Mouse (Mus musculus) limb, embryonic 14.5 days (tissue): ENCODE data around the gene Mink1. TPM values are rescaled to one million over a fixed set of nuclear protein-coding genes. Genes with fewer than 3 reads are reported as not detected.

Source experiments
- ATAC-seq: fragments of 200-750 bp; cut with Nextera tagmentation; 2 replicates; pipeline ENCODE4 v1.8.0; 2017; ENCODE audit warnings: low read depth, moderate number of reproducible peaks, moderate TSS enrichment; ENCODE audit not compliant: low FRiP score
- DNase-seq: peaks from one replicate; pipeline ENCODE4 v3.0.0-alpha.2; 2015; ENCODE audit warnings: low spot score
- H3K27ac ChIP-seq: fragments of 300-500 bp; sonication (generic); replicated peaks from 2 replicates; pipeline ENCODE4 v1.5.1; 2014; ENCODE audit warnings: low read depth, mild to moderate bottlenecking, low read length, moderate library complexity, mixed read lengths
- H3K27me3 ChIP-seq: fragments of 300-500 bp; sonication (generic); 2 replicates; pipeline ENCODE4 v1.6.1; 2014; ENCODE audit warnings: low read length, mixed read lengths; ENCODE audit not compliant: control insufficient read depth, insufficient read depth
- H3K36me3 ChIP-seq: fragments of 300-500 bp; sonication (generic); 2 replicates; pipeline ENCODE4 v1.6.1; 2014; ENCODE audit warnings: mild to moderate bottlenecking, low read length, moderate library complexity, mixed read lengths; ENCODE audit not compliant: control insufficient read depth, insufficient read depth
- H3K4me1 ChIP-seq: fragments of 300-500 bp; sonication (generic); 2 replicates; pipeline ENCODE4 v1.6.1; 2014; ENCODE audit warnings: antibody characterized with exemption, low read length, mixed read lengths; ENCODE audit not compliant: control insufficient read depth, insufficient read depth
- H3K4me2 ChIP-seq: fragments of 300-500 bp; sonication (generic); replicated peaks from 2 replicates; pipeline ENCODE4 v1.6.1; 2014; ENCODE audit warnings: low read depth, mild to moderate bottlenecking, low read length, moderate library complexity; ENCODE audit not compliant: severe bottlenecking
- H3K4me3 ChIP-seq: fragments of 300-500 bp; sonication (generic); replicated peaks from 2 replicates; pipeline ENCODE4 v1.5.1; 2014; ENCODE audit warnings: low read length
- H3K9ac ChIP-seq: fragments of 300-500 bp; sonication (generic); 2 replicates; pipeline ENCODE4 v1.6.1; 2014; ENCODE audit warnings: mild to moderate bottlenecking, low read depth, low read length, moderate library complexity; ENCODE audit not compliant: severe bottlenecking
- H3K9me3 ChIP-seq: fragments of 300-500 bp; sonication (generic); 2 replicates; pipeline ENCODE4 v1.6.1; 2016; ENCODE audit warnings: low read length; ENCODE audit not compliant: control insufficient read depth
- POLR2A ChIP-seq: fragments of 200-500 bp; IDR thresholded peaks from 2 replicates; pipeline ENCODE4 v1.8.0; 2012; ENCODE audit warnings: inconsistent platforms, mild to moderate bottlenecking, moderate library complexity, borderline replicate concordance; ENCODE audit not compliant: insufficient read depth, insufficient read length; ENCODE audit errors: extremely low read depth
- WGBS: fragments of 180-500 bp; shearing (Covaris S2); extraction: QIAGEN DNeasy Blood & Tissue Kit; methylation state at CpG from one replicate; pipeline ENCODE4 v1.1.7; 2014; 5-methylcytosine and 5-hydroxymethylcytosine counted together
- polyA plus RNA-seq, 2 experiments: library from polyadenylated mRNA; depleted of rRNA in 1 of 2; stranded (reverse) in 1 of 2; unstranded in 1 of 2; fragments of >200 nt; fragmentation: Nextera tagmentation in 1 of 2; extraction: Ambion mirVana in 1 of 2; gene quantifications; 2 replicates each; pipeline versions ENCODE4 v1.2.1 to v1.2.3; 2012 to 2014

The Mink1 gene
- polyA plus RNA-seq, 2 experiments: 19.8 to 91.2 TPM

DNA sequence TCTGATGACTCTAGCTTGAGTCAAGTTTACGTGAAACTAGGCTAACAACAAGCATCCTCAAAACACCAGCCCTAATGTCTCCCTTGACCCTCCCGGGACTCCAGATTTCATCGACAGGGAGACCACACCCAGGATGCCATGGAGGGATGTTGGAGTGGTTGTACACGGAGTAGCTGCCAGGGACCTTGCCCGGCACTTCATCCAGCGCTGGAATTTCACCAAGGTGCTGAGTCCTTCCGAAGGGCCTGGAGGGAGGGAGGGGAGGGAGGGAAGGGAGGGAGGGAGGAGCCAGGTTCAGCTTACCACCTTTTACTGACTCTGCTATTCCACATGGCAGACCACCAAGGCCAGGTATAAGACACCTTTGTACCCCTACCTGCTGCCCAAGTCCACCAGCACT, 8.7 kb upstream of the Mink1 start:
- Histone ChIP-seq H3K9me3 (no peaks in the 10 kb centered on the region), H3K4me1 (no peaks in the 10 kb centered on the region), H3K27ac (no peak overlapping the region), H3K9ac (no peak overlapping the region), H3K27me3 (no peaks in the 10 kb centered on the region), H3K4me2 (no peak overlapping the region), H3K4me3 (no peak overlapping the region), H3K36me3 (no peaks in the 10 kb centered on the region)
- DNase-seq (no peak), ATAC-seq (no peak)
- TF ChIP-seq POLR2A: no peak
- WGBS: 24% methylated on average over 7 of the region's 7 CpGs

DNA sequence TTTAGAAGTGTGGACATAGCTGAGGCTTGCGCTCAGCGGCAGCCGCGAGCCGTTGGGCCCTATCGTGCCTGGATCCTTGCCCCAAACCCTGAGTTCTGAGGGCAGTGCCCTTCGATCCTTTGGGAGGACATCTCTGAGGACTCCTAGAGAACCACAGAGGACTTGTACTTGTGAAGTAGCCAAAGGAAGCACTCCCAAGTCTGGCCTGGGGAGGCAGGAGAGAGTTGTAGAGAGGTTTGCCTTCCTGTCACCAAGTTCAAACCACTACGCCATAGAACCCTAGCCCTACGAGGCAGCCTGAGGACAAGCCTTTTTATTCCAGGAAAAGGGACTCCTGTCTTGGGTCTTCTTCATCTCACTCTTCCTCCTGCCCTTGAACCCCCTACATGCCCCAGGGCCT, 5.1 kb upstream of the Mink1 start:
- Histone ChIP-seq H3K4me1 (no peaks in the 10 kb centered on the region), H3K4me2 (no peak overlapping the region), H3K27me3 (no peaks in the 10 kb centered on the region), H3K9me3 (no peaks in the 10 kb centered on the region), H3K9ac (no peak overlapping the region), H3K27ac (no peak overlapping the region), H3K4me3 (no peak overlapping the region), H3K36me3 (no peaks in the 10 kb centered on the region)
- no peak for TF ChIP-seq POLR2A
- 89% methylated on average over 9 of the region's 9 CpGs for WGBS
- ATAC-seq (no peak), DNase-seq (no peak)

GRCm38 (mm10) chr11:70561937-70562286, 769 bp upstream of the Mink1 start:
- Histone ChIP-seq H3K9ac (peak overlapping the region; percentile 79; the same call in 1 of the 2 replicates), H3K4me1 (peaks cover 21% of the 10 kb centered on the region), H3K27ac (0 out of 2 replicates have a peak overlapping the region, but pooled peaks have one; percentile 44), H3K4me2 (peak overlapping the region; percentile 91), H3K4me3 (peak overlapping the region; percentile 93), H3K36me3 (no peaks in the 10 kb centered on the region), H3K27me3 (no peaks in the 10 kb centered on the region), H3K9me3 (no peaks in the 10 kb centered on the region)
- ATAC-seq: no peak
- 0% methylated on average over 2 of the region's 2 CpGs for WGBS
- TF ChIP-seq POLR2A: no peak
- DNase-seq: no peak

- peak overlapping the region; percentile 91 for H3K4me2 ChIP-seq
- no peak for TF ChIP-seq POLR2A
- H3K4me3 ChIP-seq: peak overlapping the region; percentile 93
- H3K27ac ChIP-seq: peak overlapping the region; percentile 70
- H3K9me3 ChIP-seq: no peaks in the 10 kb centered on the region
- peak overlapping the region; percentile 79 for H3K9ac ChIP-seq
- peaks cover 21% of the 10 kb centered on the region for H3K4me1 ChIP-seq
- no peaks in the 10 kb centered on the region for H3K27me3 ChIP-seq
- 0% methylated on average over 4 of the region's 31 CpGs for whole genome bisulfite sequencing
- 0 out of 2 replicates have a peak, but pooled peaks cover 2% of the 10 kb centered on the region for H3K36me3 ChIP-seq
- ATAC-seq (peak; percentile 4; the same call in 1 of the 2 replicates), DNase-seq (no peak)
Observed at GRCm38 (mm10) chr11:70562995-70563469, 351 bp downstream of the Mink1 start.

DNA sequence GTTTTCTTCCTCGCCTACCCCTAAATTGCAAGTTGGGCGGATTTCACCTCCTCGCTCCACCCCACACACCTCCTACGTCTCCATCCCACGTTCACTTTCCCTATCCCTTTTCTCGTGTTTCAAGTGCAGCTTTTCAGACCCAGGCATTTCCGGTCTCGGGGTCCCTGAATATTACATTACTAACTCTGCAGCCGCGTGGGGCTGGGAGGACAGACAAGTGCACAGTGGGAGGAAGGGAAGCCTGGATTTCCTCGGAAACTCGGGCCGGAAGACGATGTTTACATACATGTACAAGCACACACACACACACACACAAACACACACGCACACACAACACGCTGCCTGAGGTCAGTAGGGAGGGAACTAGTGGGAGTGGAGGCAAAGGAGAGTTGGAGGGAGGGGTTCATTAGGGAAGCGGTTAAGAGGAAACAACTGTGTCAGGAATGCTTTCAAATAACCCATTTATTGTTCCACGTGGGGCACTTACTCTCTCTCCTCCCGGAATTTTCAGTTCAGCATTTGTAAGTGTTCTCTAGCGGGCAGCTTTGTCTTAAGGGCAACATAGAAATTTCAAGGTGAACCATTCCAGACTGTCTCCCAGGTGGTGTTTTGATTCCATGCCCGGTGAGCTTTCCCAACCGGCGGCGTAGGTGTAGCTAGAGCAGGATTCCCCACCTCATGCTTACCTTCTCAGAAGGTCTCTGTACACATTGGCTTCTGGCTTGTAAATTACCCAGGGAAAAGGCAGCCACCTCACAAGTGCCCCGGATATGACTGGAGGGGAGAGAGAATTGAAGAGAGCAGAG, 992 bp downstream of the Mink1 start:
- Histone ChIP-seq H3K4me2 (peak overlapping the region; percentile 91), H3K27me3 (no peaks in the 10 kb centered on the region), H3K36me3 (0 out of 2 replicates have a peak, but pooled peaks cover 3% of the 10 kb centered on the region), H3K4me3 (peak overlapping the region; percentile 93), H3K9me3 (no peaks in the 10 kb centered on the region), H3K27ac (peak overlapping the region; percentile 70), H3K4me1 (peaks cover 21% of the 10 kb centered on the region), H3K9ac (peak overlapping the region; percentile 79)
- ATAC-seq: no peak
- WGBS: 1% methylated on average over 25 of the region's 25 CpGs
- TF ChIP-seq POLR2A: no peak
- DNase-seq: no peak
